Mouse (Mus musculus): ENCODE results near the gene Arhgef7. TPM values are rescaled to one million over a fixed set of nuclear protein-coding genes. Genes with fewer than 3 reads are reported as not detected.

Gene Arhgef7
- polyA plus RNA-seq, 1 experiment: 19.9 TPM

DNA sequence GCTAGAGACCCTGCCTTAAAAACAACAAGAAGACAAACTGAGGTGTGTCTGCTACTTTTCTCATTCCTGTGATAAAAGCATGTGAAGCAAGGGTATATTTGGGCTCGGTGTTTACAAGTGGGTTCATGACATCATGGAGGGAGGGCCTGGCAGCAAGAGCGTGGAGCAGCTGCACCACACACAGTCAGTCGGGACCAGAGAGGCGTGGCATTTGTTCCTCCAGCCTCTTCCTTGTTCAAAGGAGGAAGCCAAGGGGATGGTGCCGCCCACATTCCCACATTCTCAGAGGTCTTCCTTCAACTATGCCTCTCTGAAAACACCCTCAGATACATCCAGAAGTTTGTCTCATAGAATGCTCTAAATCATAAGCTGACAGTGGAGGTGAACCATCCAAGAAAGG lies 23.7 kb upstream of the Arhgef7 start:
- Histone ChIP-seq H3K36me3 (ENCODE audit: control insufficient read depth, insufficient read depth, low read length) (no peaks in the 10 kb centered on the region), H3K27me3 (ENCODE audit: control insufficient read depth, insufficient read depth, low read length) (no peaks in the 10 kb centered on the region), H3K4me3 (ENCODE audit: control insufficient read depth, low read depth, low read length) (no peak overlapping the region), H3K4me1 (ENCODE audit: control insufficient read depth, insufficient read depth, low read length) (peaks cover 2% of the 10 kb centered on the region; the same call in 1 of the 2 replicates), H3K27ac (ENCODE audit: control insufficient read depth, insufficient read depth, low read depth, low read length) (no peak overlapping the region)
- TF ChIP-seq CTCF (IDR thresholded peaks at IDR 0.05; ENCODE audit: control insufficient read depth, insufficient read depth, insufficient replicate concordance, low read depth, low read length) (no peak), POLR2A (IDR thresholded peaks at IDR 0.05; ENCODE audit: control insufficient read depth, low read depth, low read length) (no peak)

DNA sequence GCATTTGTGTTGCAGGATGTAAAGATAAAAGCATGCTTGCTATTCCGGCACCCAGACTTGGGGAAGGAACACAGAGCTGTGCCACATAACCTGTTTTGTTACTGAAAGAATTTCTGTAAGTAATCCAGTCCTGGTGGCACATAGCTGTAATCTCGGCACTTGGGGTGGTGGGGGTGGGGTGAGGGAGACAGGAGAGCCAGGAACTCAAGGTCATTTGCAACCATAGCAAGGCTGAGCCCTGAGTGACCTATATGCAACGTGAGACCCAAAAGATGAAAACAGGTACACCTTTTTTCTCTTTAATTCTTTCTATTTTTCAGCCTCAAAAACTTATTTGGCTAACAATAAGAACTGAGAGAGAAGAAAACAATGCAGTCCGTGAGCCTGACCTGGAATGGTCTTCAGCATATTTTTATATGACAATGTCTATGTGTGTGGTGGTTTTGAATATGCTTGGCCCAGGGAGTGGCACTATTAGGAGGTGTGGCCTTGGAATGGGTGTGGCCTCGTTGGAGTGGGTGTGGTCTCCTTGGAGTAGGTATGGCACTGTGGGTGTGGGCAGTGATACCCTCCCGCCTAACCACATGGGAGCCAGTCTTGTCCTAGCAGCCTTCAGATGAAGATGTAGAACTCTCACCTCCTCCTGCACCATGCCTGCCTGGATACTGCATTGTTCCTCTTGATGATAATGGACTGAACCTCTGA lies 22.7 kb upstream of the Arhgef7 start:
- TF ChIP-seq CTCF (IDR thresholded peaks at IDR 0.05; ENCODE audit: control insufficient read depth, insufficient read depth, insufficient replicate concordance, low read depth, low read length) (no peak), POLR2A (IDR thresholded peaks at IDR 0.05; ENCODE audit: control insufficient read depth, low read depth, low read length) (no peak)
- H3K36me3 ChIP-seq (ENCODE audit: control insufficient read depth, insufficient read depth, low read length): no peaks in the 10 kb centered on the region
- no peaks in the 10 kb centered on the region for H3K27me3 ChIP-seq (ENCODE audit: control insufficient read depth, insufficient read depth, low read length)
- H3K4me1 ChIP-seq (ENCODE audit: control insufficient read depth, insufficient read depth, low read length): peaks cover 2% of the 10 kb centered on the region; the same call in 1 of the 2 replicates
- H3K4me3 ChIP-seq (ENCODE audit: control insufficient read depth, low read depth, low read length): no peak overlapping the region
- no peak overlapping the region for H3K27ac ChIP-seq (ENCODE audit: control insufficient read depth, insufficient read depth, low read depth, low read length)

DNA sequence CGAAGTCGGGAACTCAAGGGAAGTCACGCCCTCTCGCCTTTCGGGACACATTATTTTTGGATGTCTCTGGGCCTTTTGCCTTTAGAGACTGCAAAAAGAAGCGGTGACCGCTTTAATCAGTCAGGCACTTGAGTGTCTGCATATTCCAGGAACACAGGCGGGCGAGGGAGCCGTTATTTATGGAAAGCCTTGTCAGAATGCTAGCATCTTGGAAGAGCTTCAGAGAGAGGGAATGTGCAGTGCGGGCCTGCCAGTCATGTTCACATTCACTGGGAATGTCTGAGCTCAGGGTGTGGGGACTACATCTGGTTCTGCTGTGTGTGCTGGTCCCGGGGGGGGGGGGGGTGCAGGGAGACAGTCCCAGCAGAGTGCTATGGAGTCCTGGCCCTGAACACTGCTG lies 21.7 kb upstream of the Arhgef7 start:
- Histone ChIP-seq H3K27ac (ENCODE audit: control insufficient read depth, insufficient read depth, low read depth, low read length) (no peak overlapping the region), H3K27me3 (ENCODE audit: control insufficient read depth, insufficient read depth, low read length) (no peaks in the 10 kb centered on the region), H3K4me3 (ENCODE audit: control insufficient read depth, low read depth, low read length) (no peak overlapping the region), H3K4me1 (ENCODE audit: control insufficient read depth, insufficient read depth, low read length) (no peaks in the 10 kb centered on the region; the same call in 1 of the 2 replicates), H3K36me3 (ENCODE audit: control insufficient read depth, insufficient read depth, low read length) (no peaks in the 10 kb centered on the region)
- TF ChIP-seq POLR2A (IDR thresholded peaks at IDR 0.05; ENCODE audit: control insufficient read depth, low read depth, low read length) (no peak), CTCF (IDR thresholded peaks at IDR 0.05; ENCODE audit: control insufficient read depth, insufficient read depth, insufficient replicate concordance, low read depth, low read length) (no peak)

DNA sequence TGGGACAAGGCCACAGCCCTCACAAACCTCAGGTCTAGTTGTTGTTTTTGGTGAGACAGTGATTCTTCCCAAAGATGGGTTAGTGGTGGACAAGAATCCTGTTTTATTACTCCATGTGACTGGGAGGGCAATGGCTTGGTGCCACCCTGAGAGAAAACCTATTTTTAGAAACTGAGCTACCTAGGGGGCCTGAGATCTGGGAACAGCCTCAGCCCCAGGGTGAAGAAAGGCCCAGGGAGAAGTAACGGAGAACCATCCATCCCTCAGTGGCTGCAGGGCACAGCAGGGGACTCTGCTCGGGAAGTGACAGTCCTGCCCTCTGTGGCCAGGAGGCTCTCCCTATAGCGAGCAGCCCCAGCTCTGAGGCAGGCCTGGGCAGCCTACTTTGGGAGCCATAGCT lies 19.8 kb upstream of the Arhgef7 start:
- H3K4me3 ChIP-seq (ENCODE audit: control insufficient read depth, low read depth, low read length): no peak overlapping the region
- no peak for TF ChIP-seq POLR2A (IDR thresholded peaks at IDR 0.05; ENCODE audit: control insufficient read depth, low read depth, low read length)
- TF ChIP-seq CTCF (IDR thresholded peaks at IDR 0.05; ENCODE audit: control insufficient read depth, insufficient read depth, insufficient replicate concordance, low read depth, low read length): no peak
- no peak overlapping the region for H3K27ac ChIP-seq (ENCODE audit: control insufficient read depth, insufficient read depth, low read depth, low read length)
- H3K27me3 ChIP-seq (ENCODE audit: control insufficient read depth, insufficient read depth, low read length): no peaks in the 10 kb centered on the region
- no peaks in the 10 kb centered on the region for H3K36me3 ChIP-seq (ENCODE audit: control insufficient read depth, insufficient read depth, low read length)
- H3K4me1 ChIP-seq (ENCODE audit: control insufficient read depth, insufficient read depth, low read length): peaks cover 3% of the 10 kb centered on the region

DNA sequence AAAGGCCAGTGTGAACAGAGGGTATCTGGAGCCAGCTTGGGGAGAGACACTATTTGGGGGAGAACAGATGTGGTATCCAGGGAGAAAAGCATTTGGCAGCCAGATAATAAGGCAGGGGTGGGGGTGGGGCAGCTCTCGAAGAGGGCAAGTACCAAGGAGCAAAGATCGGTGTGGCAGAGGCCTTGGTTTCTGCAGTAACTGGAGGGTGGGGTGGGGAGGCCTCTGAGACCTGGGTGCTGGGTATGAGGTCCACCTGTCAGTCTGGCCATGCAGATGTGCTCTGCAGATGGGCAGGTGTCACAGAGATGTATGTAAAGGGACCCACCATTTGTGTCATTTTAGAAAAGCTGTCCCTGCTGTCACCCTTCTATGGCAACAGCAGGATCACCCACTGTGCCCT lies 18.7 kb upstream of the Arhgef7 start:
- no peaks in the 10 kb centered on the region for H3K27me3 ChIP-seq (ENCODE audit: control insufficient read depth, insufficient read depth, low read length)
- TF ChIP-seq POLR2A (IDR thresholded peaks at IDR 0.05; ENCODE audit: control insufficient read depth, low read depth, low read length) (no peak), CTCF (IDR thresholded peaks at IDR 0.05; ENCODE audit: control insufficient read depth, insufficient read depth, insufficient replicate concordance, low read depth, low read length) (no peak)
- peaks cover 5% of the 10 kb centered on the region for H3K4me1 ChIP-seq (ENCODE audit: control insufficient read depth, insufficient read depth, low read length)
- no peak overlapping the region for H3K4me3 ChIP-seq (ENCODE audit: control insufficient read depth, low read depth, low read length)
- H3K36me3 ChIP-seq (ENCODE audit: control insufficient read depth, insufficient read depth, low read length): no peaks in the 10 kb centered on the region
- H3K27ac ChIP-seq (ENCODE audit: control insufficient read depth, insufficient read depth, low read depth, low read length): no peak overlapping the region

DNA sequence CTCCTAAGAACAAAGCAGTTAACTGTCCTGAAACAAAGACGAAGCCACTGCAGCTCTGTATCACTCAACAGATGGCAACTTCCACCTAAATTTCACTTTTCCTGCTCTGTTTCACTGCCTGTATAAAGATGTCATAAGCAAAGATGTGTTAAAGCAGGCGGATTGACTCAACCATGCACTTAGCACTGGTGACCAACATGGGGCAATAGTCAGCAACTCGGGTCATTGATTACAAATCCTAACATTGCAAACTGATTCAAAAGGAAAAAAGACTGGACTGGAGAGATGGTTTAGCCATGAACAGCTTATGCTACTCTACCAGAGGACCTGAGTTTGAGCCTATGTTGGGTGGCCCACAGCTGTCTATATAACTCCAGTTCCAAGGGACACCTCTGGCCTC lies 18.0 kb upstream of the Arhgef7 start:
- Histone ChIP-seq H3K4me1 (ENCODE audit: control insufficient read depth, insufficient read depth, low read length) (peaks cover 5% of the 10 kb centered on the region), H3K27ac (ENCODE audit: control insufficient read depth, insufficient read depth, low read depth, low read length) (no peak overlapping the region), H3K27me3 (ENCODE audit: control insufficient read depth, insufficient read depth, low read length) (no peaks in the 10 kb centered on the region), H3K4me3 (ENCODE audit: control insufficient read depth, low read depth, low read length) (no peak overlapping the region), H3K36me3 (ENCODE audit: control insufficient read depth, insufficient read depth, low read length) (no peaks in the 10 kb centered on the region)
- TF ChIP-seq POLR2A (IDR thresholded peaks at IDR 0.05; ENCODE audit: control insufficient read depth, low read depth, low read length) (no peak), CTCF (IDR thresholded peaks at IDR 0.05; ENCODE audit: control insufficient read depth, insufficient read depth, insufficient replicate concordance, low read depth, low read length) (no peak)

DNA sequence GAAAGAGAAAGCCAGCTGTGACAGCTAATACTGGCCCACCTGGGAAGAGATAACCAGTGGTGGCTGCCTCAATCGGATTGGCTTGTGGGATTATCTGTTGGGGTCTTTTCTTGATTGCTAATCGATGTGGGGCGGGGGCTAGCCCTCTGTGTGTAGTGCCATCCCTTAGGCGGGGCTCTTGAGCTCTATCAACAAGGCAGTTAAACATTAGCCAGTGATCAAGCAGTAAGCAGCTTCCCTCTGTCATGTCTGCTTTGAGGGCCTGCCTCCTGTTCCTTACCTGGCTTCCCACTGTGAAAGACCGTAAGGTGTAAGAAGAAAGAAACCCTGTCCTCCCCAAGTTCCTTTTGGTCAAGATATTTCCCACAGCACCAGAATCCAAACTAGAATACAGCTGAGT lies 17.1 kb upstream of the Arhgef7 start:
- H3K27me3 ChIP-seq (ENCODE audit: control insufficient read depth, insufficient read depth, low read length): no peaks in the 10 kb centered on the region
- no peak for TF ChIP-seq POLR2A (IDR thresholded peaks at IDR 0.05; ENCODE audit: control insufficient read depth, low read depth, low read length)
- no peak for TF ChIP-seq CTCF (IDR thresholded peaks at IDR 0.05; ENCODE audit: control insufficient read depth, insufficient read depth, insufficient replicate concordance, low read depth, low read length)
- no peaks in the 10 kb centered on the region for H3K36me3 ChIP-seq (ENCODE audit: control insufficient read depth, insufficient read depth, low read length)
- H3K4me1 ChIP-seq (ENCODE audit: control insufficient read depth, insufficient read depth, low read length): peaks cover 5% of the 10 kb centered on the region
- H3K27ac ChIP-seq (ENCODE audit: control insufficient read depth, insufficient read depth, low read depth, low read length): no peak overlapping the region
- no peak overlapping the region for H3K4me3 ChIP-seq (ENCODE audit: control insufficient read depth, low read depth, low read length)
